Mouse (Mus musculus): ENCODE measurements at regions not wholly inside any gene's neighbourhood (a gene's known extent, or its start where the extent isn't known, plus 50 kb on each side); places are given as distances from the start of the nearest gene placed in this dataset.

DNA sequence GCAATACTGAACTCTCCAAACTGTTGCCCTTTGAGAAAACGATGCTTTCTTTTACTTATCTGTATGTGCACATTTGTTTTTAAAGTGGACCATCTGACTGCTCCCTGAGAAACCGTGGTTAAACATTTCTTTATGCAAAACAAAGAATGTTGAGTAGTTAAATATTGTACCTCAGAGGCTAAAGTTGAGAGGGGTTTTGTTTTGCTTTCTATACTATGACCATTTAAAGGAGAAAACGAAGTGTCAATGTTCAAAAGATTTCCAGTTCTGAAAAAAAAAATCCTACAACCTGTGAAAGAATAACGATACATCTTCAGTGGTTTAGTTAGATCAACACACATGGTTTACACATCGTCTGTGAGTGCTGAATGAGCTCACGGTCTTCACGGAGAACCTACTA is 120.7 kb upstream of the Gm15217 start:
- H3K27ac ChIP-seq (ENCODE audit: low read depth) = peak overlapping the region; percentile 36; the same call in 1 of the 2 replicates
- no peak for ATAC-seq (ENCODE audit: insufficient read depth)
- WGBS = 40% methylated on average over 7 of the region's 7 CpGs
- DNase-seq = no peak
- H3K9me3 ChIP-seq (ENCODE audit: low read depth, low read length) = no peaks in the 10 kb centered on the region
- H3K36me3 ChIP-seq (ENCODE audit: insufficient read depth) = no peaks in the 10 kb centered on the region
- H3K27me3 ChIP-seq (ENCODE audit: insufficient read depth, low read length) = no peaks in the 10 kb centered on the region
- TF ChIP-seq CTCF (IDR thresholded peaks at IDR 0.05; ENCODE audit: low read depth) = no peak
- peaks cover 10% of the 10 kb centered on the region; the same call in 1 of the 2 replicates for H3K4me1 ChIP-seq (ENCODE audit: insufficient read depth)
- no peak overlapping the region for H3K4me2 ChIP-seq
- H3K9ac ChIP-seq = no peak overlapping the region
- H3K4me3 ChIP-seq (ENCODE audit: low read depth, low read length) = no peak overlapping the region

GRCm38 (mm10) chr14:46260291-46260980 is 118.8 kb upstream of the Gm15217 start:
- Histone ChIP-seq H3K4me1 (ENCODE audit: insufficient read depth) (peaks cover 8% of the 10 kb centered on the region; the same call in 1 of the 2 replicates), H3K36me3 (ENCODE audit: insufficient read depth) (no peaks in the 10 kb centered on the region), H3K9me3 (ENCODE audit: low read depth, low read length) (no peaks in the 10 kb centered on the region), H3K4me2 (no peak overlapping the region), H3K27ac (ENCODE audit: low read depth) (no peak overlapping the region), H3K4me3 (ENCODE audit: low read depth, low read length) (no peak overlapping the region), H3K9ac (no peak overlapping the region), H3K27me3 (ENCODE audit: insufficient read depth, low read length) (no peaks in the 10 kb centered on the region)
- no peak for ATAC-seq (ENCODE audit: insufficient read depth)
- WGBS = 78% methylated on average over 4 of the region's 4 CpGs
- no peak for DNase-seq
- TF ChIP-seq CTCF (IDR thresholded peaks at IDR 0.05; ENCODE audit: low read depth) = no peak

- DNase-seq (no peak), ATAC-seq (ENCODE audit: insufficient read depth) (no peak)
- H3K36me3 ChIP-seq (ENCODE audit: insufficient read depth) = no peaks in the 10 kb centered on the region
- H3K4me2 ChIP-seq = no peak overlapping the region
- H3K27me3 ChIP-seq (ENCODE audit: insufficient read depth, low read length) = no peaks in the 10 kb centered on the region
- no peaks in the 10 kb centered on the region for H3K4me1 ChIP-seq (ENCODE audit: insufficient read depth)
- TF ChIP-seq CTCF (IDR thresholded peaks at IDR 0.05; ENCODE audit: low read depth) = no peak
- H3K4me3 ChIP-seq (ENCODE audit: low read depth, low read length) = no peak overlapping the region
- 89% methylated on average over 10 of the region's 10 CpGs for WGBS
- no peaks in the 10 kb centered on the region for H3K9me3 ChIP-seq (ENCODE audit: low read depth, low read length)
- H3K9ac ChIP-seq = no peak overlapping the region
- H3K27ac ChIP-seq (ENCODE audit: low read depth) = no peak overlapping the region
Measured at GRCm38 (mm10) chr14:46275455-46275854, 103.8 kb upstream of the Gm15217 start.

DNA sequence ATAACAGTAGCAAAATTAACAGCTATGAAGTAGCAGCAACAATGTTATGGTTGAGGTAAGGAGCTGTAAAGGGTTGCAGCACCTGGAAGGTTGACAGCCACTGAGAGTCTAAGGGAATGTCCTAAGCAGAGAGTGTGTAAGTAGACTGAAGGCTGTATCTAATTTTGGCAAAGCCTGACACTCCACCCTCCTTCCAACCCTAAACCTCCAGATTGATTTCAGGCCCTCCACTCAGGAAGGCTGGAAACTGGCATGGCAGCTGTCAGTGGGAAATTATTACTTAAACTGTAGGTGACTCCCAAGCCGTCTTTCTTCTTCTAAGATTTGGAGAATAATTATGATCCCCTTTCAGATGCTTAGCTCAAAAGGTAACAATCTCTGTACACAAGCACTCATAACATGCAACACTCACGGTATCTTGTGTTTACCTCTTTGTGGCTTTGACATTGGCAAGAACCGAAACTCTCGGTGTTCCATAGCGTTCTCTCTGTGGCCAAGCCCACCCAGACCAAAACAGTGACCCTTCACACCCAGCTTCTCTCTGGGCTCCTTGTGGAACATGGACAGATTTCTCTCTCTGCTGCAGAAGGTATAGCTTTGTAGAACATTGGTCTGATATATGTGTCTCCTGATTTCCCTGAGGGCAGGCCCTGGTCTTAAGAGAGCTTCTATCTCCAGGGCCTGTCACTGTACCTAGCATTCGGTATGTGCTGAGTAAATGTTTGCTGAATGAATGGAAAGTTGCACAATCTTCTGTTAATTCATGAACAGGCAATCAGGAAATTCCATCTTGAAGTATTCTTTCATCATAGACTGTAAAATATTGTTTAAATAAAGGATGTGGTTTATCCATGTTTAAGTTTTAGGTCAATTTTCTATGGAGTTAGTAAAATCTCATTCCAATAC is 102.0 kb upstream of the Gm15217 start:
- H3K4me2 ChIP-seq = no peak overlapping the region
- H3K36me3 ChIP-seq (ENCODE audit: insufficient read depth) = no peaks in the 10 kb centered on the region
- no peaks in the 10 kb centered on the region for H3K27me3 ChIP-seq (ENCODE audit: insufficient read depth, low read length)
- peak; percentile 17 for DNase-seq
- no peak overlapping the region for H3K4me3 ChIP-seq (ENCODE audit: low read depth, low read length)
- no peak for ATAC-seq (ENCODE audit: insufficient read depth)
- WGBS = 67% methylated on average over 6 of the region's 6 CpGs
- H3K9me3 ChIP-seq (ENCODE audit: low read depth, low read length) = no peaks in the 10 kb centered on the region
- H3K4me1 ChIP-seq (ENCODE audit: insufficient read depth) = no peaks in the 10 kb centered on the region
- H3K27ac ChIP-seq (ENCODE audit: low read depth) = no peak overlapping the region
- no peak for TF ChIP-seq CTCF (IDR thresholded peaks at IDR 0.05; ENCODE audit: low read depth)
- no peak overlapping the region for H3K9ac ChIP-seq

GRCm38 (mm10) chr14:46277832-46278611 is 101.2 kb upstream of the Gm15217 start:
- Histone ChIP-seq H3K4me3 (ENCODE audit: low read depth, low read length) (no peak overlapping the region), H3K4me1 (ENCODE audit: insufficient read depth) (no peaks in the 10 kb centered on the region), H3K9me3 (ENCODE audit: low read depth, low read length) (no peaks in the 10 kb centered on the region), H3K9ac (no peak overlapping the region), H3K27me3 (ENCODE audit: insufficient read depth, low read length) (no peaks in the 10 kb centered on the region), H3K36me3 (ENCODE audit: insufficient read depth) (no peaks in the 10 kb centered on the region), H3K27ac (ENCODE audit: low read depth) (no peak overlapping the region), H3K4me2 (no peak overlapping the region)
- TF ChIP-seq CTCF (IDR thresholded peaks at IDR 0.05; ENCODE audit: low read depth) = no peak
- DNase-seq (no peak), ATAC-seq (ENCODE audit: insufficient read depth) (no peak)
- WGBS = 84% methylated on average over 9 of the region's 9 CpGs

GRCm38 (mm10) chr14:46292398-46292797 is 86.8 kb upstream of the Gm15217 start:
- Histone ChIP-seq H3K9me3 (ENCODE audit: low read depth, low read length) (no peaks in the 10 kb centered on the region), H3K4me2 (no peak overlapping the region), H3K36me3 (ENCODE audit: insufficient read depth) (no peaks in the 10 kb centered on the region), H3K4me1 (ENCODE audit: insufficient read depth) (no peaks in the 10 kb centered on the region), H3K27ac (ENCODE audit: low read depth) (no peak overlapping the region), H3K27me3 (ENCODE audit: insufficient read depth, low read length) (no peaks in the 10 kb centered on the region), H3K4me3 (ENCODE audit: low read depth, low read length) (no peak overlapping the region), H3K9ac (no peak overlapping the region)
- 60% methylated on average over 2 of the region's 2 CpGs for WGBS
- DNase-seq (no peak), ATAC-seq (ENCODE audit: insufficient read depth) (no peak)
- no peak for TF ChIP-seq CTCF (IDR thresholded peaks at IDR 0.05; ENCODE audit: low read depth)

Measured in lung, embryonic 14.5 days (tissue).